Mouse (Mus musculus): ENCODE measurements around the gene Krtap1-5.
"Not testable (repeated sequence)": the region's sequence is repeated elsewhere in the genome, so short reads cannot be mapped to it uniquely, and the experiment has no call there.

The Krtap1-5 gene

GRCm38 (mm10) chr11:99580636-99581035 lies at the start of gene Krtap1-5:
Gene Krtap1-5 (minus strand): TSS chr11:99581016.
- no peak for DNase-seq (ENCODE audit: low spot score in 2 of 2)

GRCm38 (mm10) chr11:99628138-99628537 lies 47.3 kb upstream of the Krtap1-5 start, which contains the start of gene Krtap4-1:
Gene Krtap4-1 (minus strand): TSS chr11:99628238.
- no peak for DNase-seq (ENCODE audit: low spot score in 2 of 2)

GRCm38 (mm10) chr11:99620335-99620734 lies 39.5 kb upstream of the Krtap1-5 start, which contains the start of gene Gm11562:
Gene Gm11562 (minus strand): TSS chr11:99620435.
- DNase-seq (ENCODE audit: low spot score in 2 of 2), result no peak

- no peak for DNase-seq (ENCODE audit: low spot score in 2 of 2)
These were observed 34.1 kb upstream of the Krtap1-5 start, which contains the start of gene Krtap2-4 for GRCm38 (mm10) chr11:99614796-99615363. Gene Krtap2-4 (minus strand): TSS chr11:99614846.

GRCm38 (mm10) chr11:99610089-99610488 lies 29.3 kb upstream of the Krtap1-5 start, which contains the start of gene Gm11937:
Gene Gm11937 (minus strand): TSS chr11:99610189.
- not testable (repeated sequence) for DNase-seq (ENCODE audit: low spot score in 2 of 2)

GRCm38 (mm10) chr11:99609126-99609525 lies 28.3 kb upstream of the Krtap1-5 start:
- DNase-seq (ENCODE audit: low spot score in 2 of 2), result peak; percentile 49 to 50

GRCm38 (mm10) chr11:99603208-99603607 lies 22.4 kb upstream of the Krtap1-5 start, which contains the start of gene Gm11938:
Gene Gm11938 (minus strand): TSS chr11:99603308.
- not testable (repeated sequence) for DNase-seq (ENCODE audit: low spot score in 2 of 2)

GRCm38 (mm10) chr11:99597742-99598141 lies 16.9 kb upstream of the Krtap1-5 start, which contains the start of gene Krtap9-3:
Gene Krtap9-3 (minus strand): TSS chr11:99598105.
- DNase-seq (ENCODE audit: low spot score in 2 of 2), result not testable (repeated sequence)

- no peak for DNase-seq (ENCODE audit: low spot score in 2 of 2)
These were observed 10.2 kb upstream of the Krtap1-5 start, which contains the start of gene Krtap1-3 for GRCm38 (mm10) chr11:99590981-99591380. Gene Krtap1-3 (minus strand): TSS chr11:99591339.

GRCm38 (mm10) chr11:99585096-99585495 lies 4.3 kb upstream of the Krtap1-5 start:
- DNase-seq (ENCODE audit: low spot score in 2 of 2), result peak; percentile 17 to 19

- DNase-seq (ENCODE audit: low spot score in 2 of 2), result no peak
These were observed 2.5 kb upstream of the Krtap1-5 start, which contains the start of gene Krtap1-4 for GRCm38 (mm10) chr11:99583245-99583704. Gene Krtap1-4 (minus strand): TSS chr11:99583654.

GRCm38 (mm10) chr11:99581564-99581963 lies 748 bp upstream of the Krtap1-5 start:
- DNase-seq (ENCODE audit: low spot score in 2 of 2), result peak in 1 of 2 experiments; percentile 25

- no peak for DNase-seq (ENCODE audit: low spot score in 2 of 2)
These were observed 235 bp upstream of the Krtap1-5 start for GRCm38 (mm10) chr11:99581051-99581450.

- peak; percentile 58 to 63 for DNase-seq (ENCODE audit: low spot score in 2 of 2)
These were observed 6.7 kb downstream of the Krtap1-5 start for GRCm38 (mm10) chr11:99574106-99574505.

GRCm38 (mm10) chr11:99573164-99573563 lies 7.7 kb downstream of the Krtap1-5 start:
- DNase-seq (ENCODE audit: low spot score in 2 of 2), result peak in 1 of 2 experiments; percentile 32

GRCm38 (mm10) chr11:99566530-99566929 lies 14.3 kb downstream of the Krtap1-5 start, which contains the start of gene Krtap3-1:
Gene Krtap3-1 (minus strand): TSS chr11:99566630.
- no peak for DNase-seq (ENCODE audit: low spot score in 2 of 2)

- DNase-seq (ENCODE audit: low spot score in 2 of 2), result no peak
These were observed 18.2 kb downstream of the Krtap1-5 start for GRCm38 (mm10) chr11:99562580-99562979.

- no peak for DNase-seq (ENCODE audit: low spot score in 2 of 2)
These were observed 21.4 kb downstream of the Krtap1-5 start, which contains the start of gene Gm11939 for GRCm38 (mm10) chr11:99559366-99559765. Gene Gm11939 (minus strand): TSS chr11:99559466.

GRCm38 (mm10) chr11:99557976-99558745 lies 22.7 kb downstream of the Krtap1-5 start:
- no peak for DNase-seq (ENCODE audit: low spot score in 2 of 2)

GRCm38 (mm10) chr11:99556753-99557152 lies 24.1 kb downstream of the Krtap1-5 start, which contains the start of gene Krtap3-2:
Gene Krtap3-2 (minus strand): TSS chr11:99556853.
- no peak for DNase-seq (ENCODE audit: low spot score in 2 of 2)

- no peak for DNase-seq (ENCODE audit: low spot score in 2 of 2)
These were observed 24.6 kb downstream of the Krtap1-5 start for GRCm38 (mm10) chr11:99556195-99556594.

- DNase-seq (ENCODE audit: low spot score in 2 of 2), result no peak
These were observed 30.1 kb downstream of the Krtap1-5 start, which contains the start of gene Krtap3-3 for GRCm38 (mm10) chr11:99550765-99551164. Gene Krtap3-3 (minus strand): TSS chr11:99550865.
